Mouse (Mus musculus): ENCODE results near the gene Vipr1.
"Not testable (repeated sequence)": the region's sequence is repeated elsewhere in the genome, so short reads cannot be mapped to it uniquely, and the experiment has no call there.

The Vipr1 gene

DNA sequence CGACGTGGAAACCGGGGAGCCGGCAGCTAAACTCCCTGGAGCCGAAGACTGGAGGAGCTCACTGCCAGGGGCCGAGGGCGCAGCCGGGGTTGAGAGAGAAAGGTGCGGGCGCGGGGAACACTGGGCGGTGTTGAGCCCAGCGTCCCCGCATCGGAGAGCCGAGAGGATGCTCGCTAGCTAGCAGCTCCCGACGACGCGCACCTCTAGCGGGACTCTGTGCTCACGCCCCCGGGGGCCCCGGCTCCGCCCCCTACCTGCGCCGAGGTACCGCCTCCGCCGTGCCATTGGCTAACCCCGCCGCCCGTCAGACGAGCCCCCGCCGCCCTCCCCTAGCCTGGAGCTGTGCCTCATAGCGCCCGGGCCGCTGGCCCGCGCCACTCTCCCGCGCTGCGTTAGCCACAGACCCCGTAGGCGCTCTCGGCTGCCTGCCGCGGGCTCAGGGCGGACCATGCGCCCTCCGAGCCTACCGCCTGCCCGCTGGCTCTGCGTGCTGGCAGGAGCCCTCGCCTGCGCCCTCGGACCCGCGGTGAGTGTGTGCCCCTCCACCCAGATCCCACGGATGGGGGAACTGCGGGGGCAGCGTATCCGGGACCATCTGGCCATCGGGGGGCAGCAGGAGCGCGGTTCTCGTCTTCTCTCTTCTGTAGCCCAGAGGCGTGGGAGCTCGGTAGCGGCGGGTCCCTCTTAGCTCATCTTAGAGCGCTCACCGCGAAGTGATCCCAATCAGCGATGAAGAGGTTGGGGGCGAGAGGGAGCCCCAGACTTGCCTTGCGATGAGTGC, at the start of gene Vipr1:
TSS of gene Vipr1 (plus strand) at position 316 of the 781 bp plus-strand sequence.
- DNase-seq (ENCODE audit: low read depth, low spot score): peak; percentile 91

DNA sequence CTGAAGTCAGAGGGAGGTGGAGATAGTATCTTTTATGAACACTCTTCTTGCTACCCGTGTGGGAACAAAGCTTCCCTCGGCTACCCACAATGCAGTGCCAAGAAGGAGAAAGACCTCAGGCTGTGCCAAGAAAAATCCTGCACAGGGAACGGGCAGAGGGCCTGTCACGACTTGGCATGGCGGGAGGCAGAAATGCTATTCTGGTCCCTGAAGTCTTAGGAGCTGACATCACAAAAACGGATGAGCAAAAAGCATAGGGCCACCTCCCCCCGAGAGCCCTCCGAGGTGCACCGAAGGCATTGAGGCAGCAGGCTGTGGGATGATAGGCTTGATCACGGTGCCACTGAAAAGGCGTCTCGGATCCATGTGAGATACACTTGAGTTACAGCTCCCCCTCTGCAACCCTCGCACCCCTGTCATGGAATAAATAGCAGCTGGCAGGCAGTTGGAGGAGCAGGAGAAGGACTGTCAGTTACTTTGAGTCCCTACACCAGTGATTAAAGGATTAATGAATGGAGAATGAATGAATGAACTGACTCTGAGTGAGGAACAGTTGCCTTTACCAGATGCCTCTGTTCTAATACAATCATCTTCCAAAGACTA, 49.5 kb upstream of the Vipr1 start:
- no peak for DNase-seq (ENCODE audit: low read depth, low spot score)

DNA sequence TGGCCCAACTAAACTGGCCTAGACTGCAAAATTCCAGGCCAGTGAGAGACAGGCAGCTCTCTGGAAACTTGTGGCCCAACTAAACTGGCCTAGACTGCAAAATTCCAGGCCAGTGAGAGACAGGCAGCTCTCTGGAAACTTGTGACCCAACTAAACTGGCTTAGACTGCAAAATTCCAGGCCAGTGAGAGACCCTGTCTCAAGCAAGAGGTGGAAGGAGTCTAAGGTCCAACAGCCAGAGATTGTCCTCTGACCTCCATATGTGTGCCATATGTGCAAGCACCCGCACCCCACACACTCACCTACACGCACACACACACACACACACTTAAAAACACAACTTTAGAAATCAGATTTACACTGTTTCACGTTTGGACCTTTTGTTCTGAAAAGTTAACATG, 48.7 kb upstream of the Vipr1 start:
- not testable (repeated sequence) for DNase-seq (ENCODE audit: low read depth, low spot score)

DNA sequence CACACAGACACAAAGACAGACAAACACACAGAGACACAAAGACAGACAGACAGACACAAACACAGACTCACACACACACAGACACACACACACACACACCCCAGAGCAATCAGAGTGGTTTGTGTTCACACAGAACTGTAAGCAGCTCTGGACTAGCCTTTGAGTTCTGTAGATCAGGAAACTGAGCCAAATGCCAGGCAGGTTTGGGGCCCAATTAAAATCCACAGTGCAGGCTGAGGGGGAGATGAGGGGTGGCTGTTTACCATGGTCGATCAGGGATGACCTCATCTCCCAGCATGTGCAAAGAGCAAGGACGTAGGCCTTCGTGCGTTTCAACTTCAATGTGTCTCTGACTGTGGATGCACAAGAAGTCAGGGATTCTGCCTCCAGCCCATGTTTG, 47.7 kb upstream of the Vipr1 start:
- no peak for DNase-seq (ENCODE audit: low read depth, low spot score)

DNA sequence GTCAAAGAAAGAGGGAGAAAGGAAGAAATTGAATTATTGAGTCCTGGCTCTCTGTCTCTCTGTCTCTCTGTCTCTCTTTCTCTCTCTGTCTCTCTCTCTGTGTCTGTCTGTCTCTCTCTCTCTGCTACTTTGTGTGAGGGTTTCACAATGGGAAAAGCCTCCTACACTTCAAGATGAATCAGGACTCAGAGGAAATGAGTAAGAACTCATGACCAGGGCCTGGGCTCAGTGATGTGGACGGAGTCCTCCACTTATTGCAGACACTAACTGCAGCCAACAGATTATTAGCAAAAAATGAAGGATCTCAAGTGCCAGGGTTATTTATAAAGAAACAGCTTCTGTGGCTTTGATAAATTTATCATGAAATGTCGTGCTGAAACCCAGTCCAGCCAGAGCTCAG, 44.4 kb upstream of the Vipr1 start:
- DNase-seq (ENCODE audit: low read depth, low spot score): no peak

DNA sequence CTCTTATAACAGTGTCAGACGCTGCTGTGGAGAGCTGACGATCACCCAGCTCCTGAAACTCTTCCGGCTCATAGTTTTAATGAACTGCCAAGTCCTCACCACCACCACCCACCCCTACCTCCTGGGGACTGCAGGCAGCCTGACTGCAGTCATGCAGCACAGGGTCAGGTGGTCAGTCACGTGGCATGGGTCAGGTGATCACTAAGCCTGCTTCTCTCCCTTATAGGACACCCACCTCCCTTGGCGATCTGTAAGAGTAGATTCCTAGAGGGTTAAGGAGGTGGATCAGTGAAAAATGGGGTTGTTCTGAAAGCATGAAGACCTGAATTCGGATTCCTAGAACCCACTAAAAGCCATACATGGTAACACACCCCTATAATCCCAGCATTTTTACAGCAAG, 43.0 kb upstream of the Vipr1 start:
- DNase-seq (ENCODE audit: low read depth, low spot score): no peak

DNA sequence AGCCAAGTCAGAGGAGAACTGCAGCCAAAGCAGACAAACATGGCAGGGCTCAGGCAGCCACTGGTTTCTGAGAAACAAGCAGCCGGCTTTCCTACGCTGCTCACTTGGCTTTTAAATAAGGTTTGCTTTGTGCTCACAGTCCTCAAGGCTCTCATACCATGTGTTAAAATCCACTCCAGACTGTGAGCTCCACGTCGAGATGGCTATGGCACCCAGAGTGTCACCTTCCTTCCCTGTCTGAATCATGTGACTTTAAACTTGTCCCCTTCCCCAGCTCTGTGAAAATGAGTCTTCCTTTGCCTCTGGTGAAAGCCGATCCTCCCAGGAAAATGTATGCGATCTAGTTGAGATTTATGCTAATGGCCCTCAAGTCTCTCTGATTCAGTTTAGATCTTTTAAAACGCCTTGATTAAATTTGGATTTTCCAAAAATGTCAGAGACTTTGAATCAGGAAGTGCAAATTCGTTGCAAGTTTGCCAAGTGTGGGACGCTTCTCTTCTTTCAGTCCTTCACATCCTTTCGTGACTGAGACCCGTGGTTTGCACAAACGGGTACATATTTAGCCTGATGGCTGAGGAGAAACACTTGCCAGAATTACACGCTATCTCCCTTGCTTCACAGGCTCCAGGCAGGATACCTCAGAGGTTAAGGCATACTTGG, 42.2 kb upstream of the Vipr1 start:
- DNase-seq (ENCODE audit: low read depth, low spot score): no peak

DNA sequence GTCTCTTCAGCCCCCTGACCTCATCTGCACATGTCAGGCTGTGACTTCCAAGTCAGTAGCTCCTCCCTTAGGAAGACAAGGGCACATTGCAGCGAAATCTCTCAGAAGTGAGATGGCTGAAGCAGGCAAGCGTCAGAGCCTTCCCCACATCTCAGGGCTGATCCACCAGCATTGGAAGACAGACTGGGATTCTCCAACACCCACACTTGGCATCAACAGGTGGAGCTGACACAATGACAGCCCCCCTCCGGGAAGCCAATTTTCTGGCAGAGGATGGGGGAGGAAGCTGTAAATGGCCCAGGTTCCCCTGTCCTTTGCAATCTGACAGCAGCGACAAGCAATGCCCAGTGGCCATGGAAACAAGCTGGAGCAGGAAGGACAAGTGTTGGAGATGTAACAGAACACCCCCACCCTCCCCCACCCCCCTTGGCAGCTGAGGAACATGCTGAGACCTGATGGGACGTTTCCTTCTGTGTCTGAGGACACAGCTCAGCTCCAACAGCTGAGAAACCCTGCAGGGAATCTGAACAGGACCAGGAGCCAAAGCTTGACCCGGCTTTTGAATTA, 41.6 kb upstream of the Vipr1 start:
- peak; percentile 35 for DNase-seq (ENCODE audit: low read depth, low spot score)

DNA sequence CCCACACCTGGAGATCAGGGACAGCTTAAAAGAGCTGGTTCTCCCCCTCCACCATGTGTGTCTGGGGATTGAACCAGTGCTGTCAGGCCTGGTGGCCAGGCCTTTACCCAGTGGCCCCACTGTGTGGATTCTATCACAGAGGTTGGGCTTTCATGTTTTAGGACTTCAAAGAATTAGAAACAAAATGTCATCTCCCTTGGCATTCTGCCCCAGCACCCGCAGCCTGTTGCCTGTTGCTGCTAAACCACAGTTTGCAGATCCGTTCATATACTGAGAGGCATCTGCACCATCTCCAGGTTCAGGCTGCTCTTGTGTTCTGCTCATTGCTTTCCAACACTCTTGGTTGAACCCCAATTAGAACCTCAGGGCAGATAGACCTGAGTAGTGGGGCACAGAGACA, 40.1 kb upstream of the Vipr1 start:
- no peak for DNase-seq (ENCODE audit: low read depth, low spot score)

DNA sequence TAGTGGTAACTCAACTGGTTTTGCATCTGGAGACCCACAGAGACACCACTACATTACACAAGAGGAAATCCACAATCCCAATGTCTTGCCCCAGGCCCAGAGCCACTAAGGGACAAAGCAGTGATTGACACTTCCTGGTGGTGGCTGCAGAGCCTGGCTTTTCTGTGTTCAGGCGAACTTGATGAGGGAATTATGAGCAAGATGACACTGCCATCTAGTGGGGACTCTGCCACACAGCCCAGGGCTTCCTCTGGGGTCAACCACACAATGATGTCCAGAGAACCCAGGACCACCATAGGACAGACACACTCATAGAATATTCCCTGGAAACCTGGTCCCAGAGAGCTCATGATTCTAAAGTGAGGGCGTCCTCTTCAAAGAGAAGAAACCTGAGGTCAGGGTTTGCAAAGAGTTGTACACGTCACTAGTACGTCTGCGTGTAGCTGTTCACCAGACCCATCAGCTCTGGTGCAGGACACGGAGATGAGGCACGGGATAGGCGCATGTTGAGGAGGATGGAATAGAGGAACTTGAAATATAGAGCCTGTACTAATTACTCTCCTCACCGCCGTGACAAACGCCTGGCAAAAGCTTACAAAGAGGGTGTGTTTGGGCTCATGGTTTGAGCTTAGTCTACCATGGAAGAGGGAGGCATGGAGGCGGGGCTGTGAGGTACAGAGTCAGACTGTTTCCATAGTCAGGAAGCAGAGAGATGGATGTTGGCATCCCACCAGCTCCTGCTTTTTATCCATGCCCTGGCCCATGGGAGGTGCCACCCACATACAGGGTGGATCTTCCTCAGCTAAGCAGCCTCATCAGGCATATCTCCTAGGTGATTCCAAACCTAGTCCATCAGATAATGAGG, 36.9 kb upstream of the Vipr1 start:
- peak; percentile 83 for DNase-seq (ENCODE audit: low read depth, low spot score)

DNA sequence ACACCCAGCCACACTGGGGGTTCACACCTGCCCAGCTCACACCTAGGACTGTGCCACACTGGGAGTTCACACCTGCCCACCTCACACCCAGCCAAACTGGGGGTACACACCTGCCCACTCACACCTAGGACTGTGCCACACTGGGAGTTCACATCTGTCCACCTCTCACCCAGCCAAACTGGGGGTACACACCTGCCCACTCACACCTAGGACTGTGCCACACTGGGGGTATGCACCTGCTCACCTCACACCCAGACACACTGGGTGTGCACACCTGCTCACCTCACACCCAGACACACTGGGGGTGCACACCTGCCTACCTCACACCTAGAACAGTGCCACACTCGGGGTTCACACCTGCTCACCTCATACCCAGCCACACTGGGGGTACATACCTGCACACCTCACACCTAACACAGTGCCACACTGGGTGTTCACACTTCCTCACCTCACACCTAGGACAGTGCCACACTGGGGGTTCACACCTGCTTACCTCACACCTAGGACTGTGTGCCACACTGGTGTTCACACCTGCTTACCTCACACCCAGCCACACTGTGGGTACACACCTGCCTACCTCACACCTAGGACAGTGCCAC, 35.9 kb upstream of the Vipr1 start:
- DNase-seq (ENCODE audit: low read depth, low spot score): no peak

DNA sequence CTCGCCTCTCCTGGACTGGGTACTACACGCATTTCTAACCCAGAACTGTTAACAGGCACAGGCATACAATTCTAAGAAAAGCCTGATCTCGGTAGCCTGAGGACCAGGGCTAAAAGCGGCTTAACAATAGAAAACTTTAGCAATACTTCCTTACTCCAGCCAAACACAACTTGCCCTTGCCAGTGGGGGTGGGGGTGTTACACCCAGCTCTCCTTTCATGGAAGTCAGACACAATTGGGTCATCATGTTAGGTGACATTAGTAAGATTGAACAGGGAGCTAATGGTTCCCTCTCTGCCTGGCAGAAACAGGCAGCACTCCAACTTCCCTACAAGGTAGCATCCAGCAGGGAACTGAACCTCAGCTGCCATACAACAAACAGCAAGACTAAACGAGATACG, 33.1 kb upstream of the Vipr1 start:
- no peak for DNase-seq (ENCODE audit: low read depth, low spot score)

DNA sequence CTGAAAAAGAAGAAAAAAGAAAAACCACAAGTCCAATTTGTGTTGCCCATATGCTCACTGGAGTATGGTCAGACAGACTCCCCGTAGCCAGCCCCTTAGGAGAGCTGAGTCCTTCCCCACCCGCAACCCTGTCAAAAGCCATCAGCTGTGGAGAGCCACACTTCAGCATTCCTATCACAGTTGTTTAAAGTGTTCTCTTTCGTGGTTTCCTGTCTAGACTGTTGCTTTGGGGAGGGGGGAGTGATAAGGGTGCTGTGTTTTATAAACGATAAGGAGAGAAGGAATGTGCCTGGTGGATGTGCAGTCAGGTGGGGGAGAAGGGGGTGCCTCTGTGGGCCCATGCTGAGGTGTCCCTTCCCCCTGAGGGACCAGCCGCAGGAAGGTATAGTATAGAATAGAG, 29.3 kb upstream of the Vipr1 start:
- no peak for DNase-seq (ENCODE audit: low read depth, low spot score)

DNA sequence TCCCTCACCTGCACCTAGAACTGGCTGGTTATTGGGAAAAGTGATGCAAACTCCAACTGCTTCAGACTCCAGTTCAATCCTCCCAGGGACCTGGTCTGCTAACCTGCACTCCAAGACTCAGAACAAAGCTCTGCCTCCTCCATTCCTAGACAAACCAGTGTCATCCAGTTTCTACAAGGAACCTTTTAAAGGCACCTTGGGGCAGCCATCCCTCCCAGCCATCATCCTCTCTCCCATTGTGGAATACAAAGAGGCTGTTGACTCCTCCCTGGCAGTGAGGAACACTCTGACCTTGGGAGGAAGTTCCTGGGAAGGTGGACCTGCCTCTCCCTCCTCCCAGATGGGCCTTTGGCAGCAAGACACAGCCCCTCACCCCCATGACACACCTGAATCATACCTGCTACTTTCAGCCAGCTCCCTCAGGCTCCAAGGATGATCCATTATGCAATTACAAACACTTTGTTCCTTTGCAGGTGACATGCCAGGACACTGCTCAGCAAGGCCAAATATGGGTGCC, 28.2 kb upstream of the Vipr1 start:
- peak; percentile 93 for DNase-seq (ENCODE audit: low read depth, low spot score)

DNA sequence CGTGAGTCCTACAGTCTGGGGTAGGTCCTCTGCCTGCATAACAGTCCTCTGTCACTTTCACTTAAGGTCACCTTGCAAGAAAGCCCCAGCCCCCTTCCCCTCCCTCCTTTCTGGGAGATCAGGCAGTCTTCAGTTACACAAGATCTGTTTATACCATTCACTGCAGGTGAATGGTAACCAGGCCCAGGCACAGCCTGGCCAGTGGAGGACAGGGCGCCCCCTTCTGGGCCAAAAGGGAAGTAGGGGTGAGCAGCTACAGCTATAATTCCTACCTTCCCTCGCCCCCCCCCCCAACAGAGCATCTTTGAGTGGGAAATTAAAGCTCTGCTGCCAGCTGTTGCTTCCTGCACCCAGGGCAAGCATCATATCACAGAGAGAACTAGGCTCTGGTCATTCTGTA, 26.0 kb upstream of the Vipr1 start:
- peak; percentile 79 for DNase-seq (ENCODE audit: low read depth, low spot score)

DNA sequence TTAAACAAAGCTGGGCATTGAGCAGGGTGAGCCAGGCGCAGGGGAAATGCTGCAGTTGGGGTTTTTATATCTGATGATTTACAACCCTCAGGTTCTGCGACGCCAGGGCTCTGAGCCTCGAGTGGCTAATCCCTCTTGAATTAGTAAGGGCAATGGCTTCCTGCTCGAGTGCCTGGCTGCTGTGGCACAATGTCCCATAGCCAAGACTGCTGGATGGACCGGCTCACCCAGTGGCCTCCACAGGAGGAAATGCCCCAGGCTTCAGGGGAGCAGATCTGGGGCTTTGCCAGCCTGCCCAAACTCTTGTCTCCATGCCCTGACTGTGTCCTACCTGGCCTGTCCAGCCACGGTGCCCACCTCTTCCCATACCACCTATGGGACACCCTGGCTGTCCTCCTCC, 23.1 kb upstream of the Vipr1 start:
- DNase-seq (ENCODE audit: low read depth, low spot score): no peak

DNA sequence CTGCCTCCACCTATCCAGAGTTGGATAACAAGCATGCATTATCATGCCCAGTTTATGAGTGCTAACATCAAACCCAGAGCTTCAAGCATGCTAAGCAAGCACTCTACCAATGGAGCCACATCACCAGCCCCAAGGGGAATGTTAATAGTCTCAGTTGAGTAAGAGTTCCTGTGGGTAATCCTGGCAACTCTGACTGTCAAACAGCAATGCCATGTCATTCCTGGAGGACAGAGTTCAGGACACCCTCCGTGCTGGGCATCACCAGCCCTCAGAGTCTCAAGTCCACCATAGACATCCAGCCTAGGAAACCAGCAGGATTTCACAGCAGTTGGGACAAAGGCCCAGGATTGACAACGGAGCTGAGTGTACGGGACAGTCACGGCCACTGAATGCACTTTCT, 19.3 kb upstream of the Vipr1 start:
- no peak for DNase-seq (ENCODE audit: low read depth, low spot score)

DNA sequence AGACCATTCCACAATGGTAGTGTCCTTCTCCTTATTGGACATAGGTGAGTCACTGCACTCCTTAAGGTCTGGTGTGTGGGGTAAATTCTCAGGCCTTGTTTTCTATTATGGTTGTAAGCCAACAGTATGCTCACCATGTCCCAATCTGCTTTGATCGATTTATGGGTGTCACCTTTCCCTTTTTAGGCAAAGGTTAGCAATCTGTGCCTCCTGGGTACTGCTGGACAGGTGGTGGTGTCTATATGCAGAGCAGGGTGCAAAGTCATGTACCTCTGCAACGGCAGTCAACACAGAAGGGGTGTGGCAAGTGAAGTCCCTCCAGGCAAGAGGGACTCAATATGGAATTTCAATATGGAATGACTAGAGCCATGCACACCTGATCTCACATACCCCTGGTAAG, 17.6 kb upstream of the Vipr1 start:
- DNase-seq (ENCODE audit: low read depth, low spot score): no peak

DNA sequence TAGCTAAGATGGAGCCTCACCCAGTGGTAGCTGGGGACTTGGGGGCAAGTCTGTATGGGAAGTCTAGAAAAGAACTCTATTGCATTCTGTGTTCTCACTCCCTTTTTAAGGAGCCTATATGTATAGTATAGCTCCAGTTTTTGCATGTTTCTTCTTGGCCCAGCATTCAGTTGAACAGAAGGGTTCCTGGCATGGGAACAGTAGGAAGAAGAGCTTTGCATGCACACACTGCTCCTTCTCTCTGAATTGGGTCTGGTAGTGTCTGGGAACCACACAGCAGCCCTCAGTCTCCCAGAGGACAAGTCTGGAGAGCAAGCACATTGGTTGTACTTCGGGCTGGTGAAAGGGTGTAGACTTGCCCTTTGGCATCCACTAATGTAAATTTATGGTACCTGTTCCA, 11.9 kb upstream of the Vipr1 start:
- no peak for DNase-seq (ENCODE audit: low read depth, low spot score)

DNA sequence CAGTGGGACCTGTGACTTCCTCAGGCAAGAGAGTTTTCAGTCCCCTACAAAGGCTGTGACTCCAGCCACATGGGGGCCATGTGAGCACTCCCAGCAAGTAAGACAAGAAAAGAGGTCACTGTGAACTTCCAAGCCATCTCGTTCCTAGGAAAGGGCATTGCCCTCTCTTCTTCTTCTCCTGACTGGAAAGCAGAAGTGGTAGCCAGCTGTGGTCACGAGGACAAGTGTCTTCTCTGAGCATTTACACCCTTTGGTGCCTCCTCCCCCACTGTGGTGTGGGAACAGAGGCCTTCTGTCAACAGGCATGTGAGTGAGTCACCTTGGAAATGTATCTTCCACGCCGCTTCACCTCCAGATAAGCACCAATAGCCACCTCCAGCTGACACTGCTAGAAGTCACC, 10.6 kb upstream of the Vipr1 start:
- DNase-seq (ENCODE audit: low read depth, low spot score): no peak

DNA sequence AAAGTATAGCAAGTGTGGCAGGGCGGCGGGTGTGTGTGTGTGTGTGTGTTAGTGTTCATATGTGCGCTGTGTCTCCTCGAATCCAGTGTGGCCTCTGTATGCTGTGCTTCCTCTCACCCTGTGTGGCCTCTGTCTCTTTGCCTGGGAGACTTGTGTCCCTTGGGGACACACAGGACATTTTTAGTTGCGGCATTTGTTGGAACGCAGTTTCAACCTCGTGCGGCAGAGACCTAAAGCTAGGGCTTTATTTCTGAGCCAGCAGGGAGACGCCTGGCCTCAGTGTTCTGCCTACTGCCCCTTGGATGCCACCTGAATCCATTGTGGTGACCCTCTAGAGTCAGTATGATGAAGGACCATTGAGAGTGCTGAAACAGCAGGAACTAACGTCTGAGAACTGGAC, 9.6 kb upstream of the Vipr1 start:
- no peak for DNase-seq (ENCODE audit: low read depth, low spot score)

Measured in ZHBTc4 (cell line).